Mouse (Mus musculus) cerebellum, adult 2 months (tissue): ENCODE measurements around the gene Mad1l1.

Experiments used
- CTCF ChIP-seq: fragments of 200-500 bp; IDR thresholded peaks from 2 replicates; pipeline ENCODE4 v1.5.1; 2011; ENCODE audit warnings: low read depth, mild to moderate bottlenecking, control low read depth, low read length, moderate library complexity, borderline replicate concordance; ENCODE audit not compliant: insufficient read depth
- POLR2A ChIP-seq: fragments of 200-500 bp; IDR thresholded peaks from 2 replicates; pipeline ENCODE4 v1.6.1; 2011; ENCODE audit warnings: low read length, control low read depth, borderline replicate concordance; ENCODE audit not compliant: insufficient read depth

GRCm38 (mm10) chr5:140248101-140248500, 73.3 kb downstream of the Mad1l1 start:
- TF ChIP-seq CTCF = no peak
- TF ChIP-seq POLR2A = no peak
